Mouse (Mus musculus) c-Kit-positive CD71-negative TER-119-negative erythroid progenitor cells, embryonic 14.5 days (primary cell): ENCODE measurements around the gene Cbx2.
A peak's percentile ranks its signal among the peaks of the same experiment; 100 is the strongest.

Experiments used
- DNase-seq: peaks from one replicate; pipeline ENCODE4 v3.0.0-alpha.2; 2013; ENCODE audit warnings: low read depth

The Cbx2 gene

DNA sequence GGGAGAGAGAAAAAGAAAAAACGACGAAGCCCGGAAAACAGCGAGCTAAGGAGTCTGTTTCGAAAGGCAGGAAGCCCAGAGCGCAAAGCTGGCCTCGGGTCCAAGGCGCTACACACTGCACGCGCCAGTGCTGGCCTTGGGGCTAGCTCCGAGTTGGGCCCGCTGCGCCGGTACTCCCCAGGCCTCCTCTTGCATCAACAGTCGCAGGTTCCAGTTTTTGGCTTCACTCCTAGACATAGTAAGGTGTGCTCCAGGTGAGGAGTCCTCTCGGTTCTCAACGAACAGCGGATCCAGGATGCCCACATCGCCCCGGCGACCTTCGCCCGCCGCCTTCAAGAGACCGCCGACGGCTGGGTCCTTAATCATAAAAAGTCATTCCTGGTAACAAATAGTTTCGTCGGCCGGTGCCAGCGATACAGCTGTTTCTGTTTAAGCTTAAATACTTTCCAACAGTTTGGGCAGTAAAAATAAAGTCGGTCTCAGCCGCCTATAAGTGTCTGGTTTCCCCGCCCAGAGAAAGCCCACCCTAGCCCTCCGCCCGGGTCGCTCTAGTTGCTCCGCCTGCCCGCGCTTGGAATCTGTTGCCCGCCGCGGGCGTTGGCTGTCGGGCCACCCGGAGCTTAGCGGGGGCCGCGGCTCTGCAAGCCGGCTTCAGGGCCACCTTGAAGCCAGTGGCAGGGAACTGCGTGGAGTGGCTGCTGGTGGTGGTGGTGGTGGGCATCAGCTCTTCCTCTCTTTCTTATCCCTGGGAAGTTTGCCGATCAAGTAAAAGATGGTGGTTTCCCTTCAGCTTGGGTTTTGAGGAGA is 19.9 kb downstream of the Cbx2 start:
- no peak for DNase-seq

DNA sequence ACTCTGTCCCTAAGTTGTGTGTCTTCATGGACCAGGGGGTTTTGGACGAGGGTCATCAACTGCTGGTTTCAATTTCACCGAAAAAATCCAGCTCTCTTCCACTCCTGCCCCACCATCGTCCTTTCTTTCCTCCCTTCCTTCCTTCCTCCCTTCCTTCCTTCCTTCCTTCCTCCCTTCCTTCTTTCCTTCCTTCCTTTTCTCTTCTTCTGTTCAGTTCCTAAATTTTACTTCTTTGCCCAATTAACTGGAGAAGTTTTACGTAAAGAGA is 20.4 kb downstream of the Cbx2 start:
- DNase-seq, result no peak

DNA sequence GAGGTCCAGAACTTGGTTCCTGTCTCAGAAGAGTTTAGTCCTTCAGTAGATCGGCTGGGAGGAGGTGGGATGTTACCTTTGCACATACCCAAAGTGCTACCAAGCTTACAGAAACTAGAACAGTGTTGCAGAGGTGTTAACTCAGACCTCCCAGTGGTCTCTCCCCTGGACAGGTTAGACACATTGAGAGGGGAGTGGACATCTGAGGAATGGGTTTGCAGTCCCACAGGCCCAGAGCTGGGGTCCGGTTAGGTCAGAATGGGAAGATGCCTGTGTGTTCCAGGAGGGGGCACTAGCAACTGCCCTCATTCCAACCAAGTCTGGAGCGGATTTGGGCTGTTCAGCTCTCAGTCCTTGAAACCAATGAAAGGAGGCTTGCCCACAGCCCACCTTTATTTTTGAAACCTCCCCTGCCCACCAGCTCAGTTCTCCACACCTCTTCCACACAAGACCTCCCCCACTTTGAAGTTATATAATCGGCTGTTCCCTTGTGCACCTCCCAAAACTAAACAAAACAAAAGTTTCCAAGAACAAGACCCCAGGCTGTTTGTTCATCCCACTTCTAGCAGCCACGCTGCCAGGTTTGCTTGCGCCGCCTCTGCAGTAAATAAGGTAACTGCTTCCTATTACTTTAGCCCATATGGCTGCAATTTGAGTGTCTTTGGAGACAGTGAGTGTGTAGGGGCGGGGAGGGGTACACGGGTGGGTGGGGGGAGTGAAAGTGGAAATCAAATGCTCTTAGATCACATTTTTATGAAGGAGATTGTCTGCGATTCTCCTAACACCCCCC is 21.2 kb downstream of the Cbx2 start:
- DNase-seq, result no peak

DNA sequence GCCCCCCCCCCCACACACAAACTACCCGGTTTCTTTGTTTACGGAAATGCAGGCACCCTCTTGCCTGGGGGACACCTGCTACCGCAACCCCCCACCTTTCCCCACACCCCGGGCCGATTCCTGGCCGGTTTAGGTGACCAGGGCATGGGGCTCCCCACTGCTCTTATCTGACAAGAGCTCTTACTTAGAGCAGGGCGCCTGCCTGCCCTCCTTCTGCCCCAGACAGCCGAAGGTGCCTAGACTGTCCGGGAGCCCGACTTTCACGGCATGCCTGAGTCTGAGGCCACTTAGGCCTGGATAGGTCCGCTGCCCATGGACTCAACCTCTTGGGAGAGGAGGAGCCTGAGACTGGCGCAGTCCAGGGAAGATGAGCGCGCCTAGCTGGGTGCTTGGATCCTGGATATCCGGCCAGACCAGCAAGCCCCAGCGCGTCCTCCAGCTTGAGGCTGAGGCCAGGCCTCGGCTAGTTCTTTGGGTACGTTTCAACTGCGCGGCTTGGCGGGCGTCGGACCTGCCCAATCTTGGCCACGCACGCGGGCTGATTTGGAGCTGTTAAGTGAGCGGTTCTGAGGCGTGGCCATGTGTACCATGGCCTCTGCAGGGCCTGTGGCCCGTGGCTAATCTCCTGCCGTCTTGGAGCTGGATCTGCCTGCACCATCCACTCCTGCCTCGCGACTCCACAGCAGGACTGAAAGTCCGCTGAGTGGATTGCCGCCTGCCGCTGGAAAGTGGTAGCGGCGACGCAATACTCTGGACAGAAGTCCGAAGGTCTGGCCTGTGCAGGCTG is 22.0 kb downstream of the Cbx2 start:
- DNase-seq, result no peak

DNA sequence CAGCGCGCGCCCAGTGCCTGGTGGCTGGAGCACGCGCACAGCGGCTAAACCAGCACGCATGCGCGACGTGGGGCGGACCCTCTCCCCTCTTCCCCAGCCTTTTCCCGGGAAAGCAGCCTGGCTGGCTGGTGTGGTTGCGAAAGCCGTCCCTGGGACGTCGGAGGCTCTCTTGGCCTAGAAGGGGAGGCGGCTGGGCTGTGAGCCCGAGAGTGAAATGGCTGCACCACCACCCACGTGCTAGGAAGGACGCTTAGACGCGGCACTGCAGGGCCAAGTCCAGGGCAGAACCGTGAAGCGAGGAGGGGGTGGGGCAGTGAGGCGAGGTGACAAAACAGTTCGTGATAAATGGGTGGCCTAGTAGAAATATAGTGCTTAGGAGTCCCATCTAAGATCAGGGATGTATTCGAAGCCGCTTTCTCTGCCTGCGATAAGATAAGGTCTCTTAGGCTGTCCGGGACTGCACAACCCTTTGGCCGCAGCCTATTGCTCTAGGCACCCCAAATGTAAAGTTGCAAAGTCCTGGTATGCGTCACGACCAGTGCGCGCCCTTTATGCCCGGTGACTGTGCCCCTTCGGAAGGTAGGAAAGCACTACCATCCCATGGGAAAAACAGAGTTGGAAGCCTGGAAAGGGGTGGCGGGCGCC is 24.0 kb downstream of the Cbx2 start:
- no peak for DNase-seq

DNA sequence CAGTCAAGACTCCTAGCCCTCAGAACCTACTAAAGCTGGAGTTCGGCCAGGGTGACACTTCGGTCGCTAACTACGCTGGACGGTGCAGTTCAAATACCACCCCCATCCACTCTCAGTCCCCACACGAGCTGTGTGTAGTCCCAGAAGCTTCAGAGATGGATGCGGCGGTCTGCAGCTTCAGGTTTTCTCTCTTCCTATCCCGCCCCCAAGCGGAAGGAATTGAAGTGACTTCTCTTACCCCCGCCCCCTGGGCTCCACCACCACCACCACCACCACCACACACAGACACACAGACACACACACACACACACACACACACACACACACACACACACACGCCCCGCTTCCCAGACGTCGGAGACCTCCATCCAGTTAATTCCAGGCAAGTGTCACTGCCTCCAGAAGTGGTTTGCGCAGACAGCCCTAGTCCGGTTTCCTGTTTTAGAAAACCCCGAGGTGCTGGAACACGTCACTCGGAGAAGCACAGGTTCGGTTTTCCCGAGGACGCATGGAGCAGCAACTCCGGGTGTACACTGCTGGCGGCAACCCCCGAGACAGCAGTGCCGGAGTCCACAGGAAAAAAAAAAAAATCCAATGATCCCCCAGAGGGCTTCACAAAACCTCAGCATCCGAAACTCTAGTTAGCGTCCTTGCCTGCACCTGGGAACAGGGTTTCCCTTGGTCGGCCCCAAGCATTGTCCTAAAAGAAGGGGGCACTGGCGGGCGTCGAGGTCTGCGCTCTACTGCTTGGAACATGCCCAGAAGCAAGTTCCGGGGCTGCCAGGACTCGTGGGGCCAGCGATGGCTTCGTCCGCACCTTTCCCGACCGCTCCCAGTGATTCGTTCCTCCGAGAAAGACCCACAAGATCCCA is 24.7 kb downstream of the Cbx2 start:
- DNase-seq, result no peak

DNA sequence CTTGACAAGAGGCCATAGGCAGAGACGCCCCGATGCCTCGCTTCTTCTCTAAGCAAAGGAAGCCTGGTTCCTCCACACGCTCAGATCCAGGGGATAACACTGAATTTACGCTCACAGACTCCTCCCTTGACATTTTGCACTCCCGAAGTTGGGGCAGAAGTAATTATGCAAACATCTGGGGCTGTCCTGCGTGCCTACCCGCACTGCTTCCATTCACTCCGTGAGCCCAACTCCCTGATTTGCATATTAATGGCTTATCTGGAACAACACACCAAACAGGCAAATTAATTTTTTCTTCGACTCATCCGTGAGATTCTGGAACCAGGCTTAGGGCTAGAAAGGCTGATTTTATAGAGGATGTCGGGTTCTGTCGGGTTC is 25.4 kb downstream of the Cbx2 start:
- no peak for DNase-seq

DNA sequence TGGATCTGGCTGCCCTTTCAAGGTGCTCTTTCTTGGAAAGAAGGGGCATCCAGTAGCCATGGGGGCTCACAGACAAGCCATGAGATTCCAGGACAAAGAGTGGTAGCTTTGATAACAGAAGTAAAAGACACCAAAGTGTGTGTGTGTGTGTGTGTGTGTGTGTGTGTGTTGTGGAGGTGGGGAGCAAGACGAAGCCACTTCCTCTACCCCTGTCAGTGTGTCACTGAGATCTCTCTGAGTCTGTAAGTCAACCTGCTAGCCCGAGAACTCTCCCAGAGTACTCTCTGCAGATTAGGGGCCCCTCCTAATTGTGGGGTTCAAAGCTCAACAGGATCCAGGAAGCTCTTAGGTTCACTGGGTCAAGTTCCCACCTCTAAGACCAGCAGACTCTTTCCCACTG is 27.6 kb downstream of the Cbx2 start:
- DNase-seq, result no peak

DNA sequence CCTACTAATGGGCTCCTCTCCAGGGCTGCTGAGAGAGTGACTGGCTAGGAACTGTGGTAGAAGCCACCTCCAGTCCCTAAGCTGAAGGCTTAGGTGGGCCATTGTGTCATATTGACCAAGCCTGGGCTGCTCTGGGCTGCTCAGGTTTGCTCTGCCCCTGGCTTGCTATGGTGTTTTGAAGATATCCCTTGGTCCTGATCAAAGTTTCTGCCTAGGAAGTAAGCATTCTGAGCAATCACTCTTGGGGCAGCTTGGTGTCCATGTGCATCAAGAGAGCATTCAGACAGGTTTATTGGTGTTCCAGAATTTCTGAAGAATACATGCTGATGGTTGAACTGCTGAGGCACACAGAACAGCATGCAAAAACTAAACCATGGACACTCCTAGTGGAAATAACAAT is 28.7 kb downstream of the Cbx2 start:
- DNase-seq, result no peak

DNA sequence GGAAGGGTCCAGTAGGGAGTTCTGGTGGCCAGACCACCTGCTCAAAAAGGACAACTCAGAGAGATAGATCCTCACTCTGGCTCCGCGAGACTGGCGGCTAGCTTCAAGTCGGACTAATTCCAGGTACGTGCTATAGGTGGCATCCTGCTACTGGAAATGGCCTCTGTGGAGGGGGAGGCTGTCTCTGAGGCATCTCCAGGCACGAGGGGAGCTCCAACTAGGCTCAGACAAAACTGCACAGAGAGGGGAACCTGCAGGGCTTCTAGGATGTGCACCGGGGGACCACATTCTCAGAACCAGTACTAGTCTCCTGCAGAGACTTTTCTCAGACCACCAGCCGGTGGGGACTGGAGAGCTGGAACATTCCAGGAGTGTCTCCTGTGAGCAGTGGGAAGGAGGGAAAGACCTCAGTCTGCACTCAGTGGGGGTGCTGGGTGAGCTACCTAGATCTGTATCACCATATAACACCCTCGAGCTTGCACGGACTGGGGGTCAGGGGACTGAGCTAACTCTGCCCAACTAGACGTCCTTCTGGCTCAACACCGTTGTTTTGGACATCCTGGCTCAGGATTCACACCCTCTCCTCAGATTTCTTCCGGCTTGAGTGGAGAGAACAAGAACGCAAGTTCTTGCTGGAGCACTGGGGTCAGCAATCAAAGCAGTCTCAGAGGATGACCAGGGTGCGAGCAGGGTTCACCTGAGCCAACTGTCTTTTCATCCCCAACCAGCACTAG is 29.3 kb downstream of the Cbx2 start:
- no peak for DNase-seq

DNA sequence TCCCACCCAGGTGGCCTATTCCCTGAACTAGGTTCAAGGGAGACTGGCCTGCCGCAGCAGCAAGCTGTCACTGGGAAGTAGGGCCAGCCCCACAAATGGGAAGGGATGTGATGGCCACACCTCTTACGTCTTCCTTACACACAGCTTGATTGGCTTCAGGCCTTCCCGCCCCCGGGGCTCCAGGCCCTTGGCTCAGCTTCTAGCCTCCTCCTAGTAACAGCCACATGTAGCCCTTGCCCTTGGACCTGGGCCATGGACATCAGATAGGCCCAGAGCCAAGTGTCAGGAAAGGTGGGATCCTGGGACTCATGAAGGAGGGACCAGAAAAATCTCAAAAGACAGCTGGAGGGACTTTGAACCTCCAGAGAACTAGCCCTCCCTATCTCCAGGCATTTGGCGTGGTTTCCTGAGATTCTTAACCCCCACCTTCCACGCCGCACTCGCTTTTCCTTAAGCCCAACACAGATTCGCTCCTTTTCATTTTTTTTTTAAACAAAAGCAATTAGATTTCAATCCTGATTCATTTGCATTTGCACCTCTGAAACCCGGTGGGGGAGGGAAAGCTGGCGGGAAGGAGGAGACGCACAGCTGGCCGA is 30.0 kb downstream of the Cbx2 start:
- DNase-seq, result no peak

DNA sequence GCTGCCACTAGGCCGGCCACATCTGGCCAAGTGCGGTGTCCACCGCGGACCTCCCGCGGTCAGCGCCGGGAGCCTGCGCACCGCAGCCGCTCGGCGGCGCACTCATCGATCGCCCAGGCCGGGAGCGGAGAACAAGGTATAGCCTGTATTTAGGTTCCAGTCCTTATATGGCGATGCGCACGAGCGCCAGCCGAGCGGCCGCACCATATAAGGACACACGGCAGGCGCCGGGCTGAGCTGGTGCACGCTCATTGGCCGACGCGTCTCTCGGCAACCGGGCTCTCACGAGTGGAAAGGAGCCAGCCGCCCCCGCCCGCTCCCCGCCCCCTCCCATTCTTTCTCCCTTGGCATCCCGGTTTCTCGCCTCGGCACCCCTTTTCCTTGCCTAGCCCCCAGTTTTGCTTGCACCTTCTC is 30.5 kb downstream of the Cbx2 start:
- DNase-seq, result peak; percentile 52

DNA sequence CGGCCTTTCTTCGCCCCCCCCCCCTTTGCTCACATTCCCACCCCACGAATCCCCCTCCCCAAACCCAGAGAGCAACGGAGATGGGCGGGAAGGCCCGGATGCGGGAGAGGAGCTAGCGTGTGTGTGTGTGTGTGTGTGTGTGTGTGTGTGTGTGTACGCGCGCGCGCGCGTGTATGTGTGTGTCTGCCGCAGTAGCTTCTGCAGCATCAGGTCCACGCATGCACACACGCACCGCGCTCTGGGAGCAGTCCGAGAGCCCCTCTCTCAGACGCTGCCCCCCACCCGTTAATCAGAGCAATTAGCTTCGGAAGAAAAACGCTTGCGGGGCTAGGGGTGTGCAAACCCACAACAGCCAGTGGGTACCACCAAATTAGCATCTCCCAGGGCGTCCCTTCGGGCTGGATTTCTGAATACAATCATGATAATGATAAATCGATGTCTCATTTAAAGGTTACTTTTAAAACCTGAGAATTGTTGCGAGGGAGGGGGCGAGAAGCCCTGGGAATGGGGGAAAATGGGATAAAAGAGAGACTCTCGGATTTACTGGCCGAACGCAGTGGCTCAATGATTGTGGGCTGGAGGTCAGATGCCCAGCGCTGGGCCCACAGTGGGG is 31.1 kb downstream of the Cbx2 start:
- DNase-seq, result no peak

DNA sequence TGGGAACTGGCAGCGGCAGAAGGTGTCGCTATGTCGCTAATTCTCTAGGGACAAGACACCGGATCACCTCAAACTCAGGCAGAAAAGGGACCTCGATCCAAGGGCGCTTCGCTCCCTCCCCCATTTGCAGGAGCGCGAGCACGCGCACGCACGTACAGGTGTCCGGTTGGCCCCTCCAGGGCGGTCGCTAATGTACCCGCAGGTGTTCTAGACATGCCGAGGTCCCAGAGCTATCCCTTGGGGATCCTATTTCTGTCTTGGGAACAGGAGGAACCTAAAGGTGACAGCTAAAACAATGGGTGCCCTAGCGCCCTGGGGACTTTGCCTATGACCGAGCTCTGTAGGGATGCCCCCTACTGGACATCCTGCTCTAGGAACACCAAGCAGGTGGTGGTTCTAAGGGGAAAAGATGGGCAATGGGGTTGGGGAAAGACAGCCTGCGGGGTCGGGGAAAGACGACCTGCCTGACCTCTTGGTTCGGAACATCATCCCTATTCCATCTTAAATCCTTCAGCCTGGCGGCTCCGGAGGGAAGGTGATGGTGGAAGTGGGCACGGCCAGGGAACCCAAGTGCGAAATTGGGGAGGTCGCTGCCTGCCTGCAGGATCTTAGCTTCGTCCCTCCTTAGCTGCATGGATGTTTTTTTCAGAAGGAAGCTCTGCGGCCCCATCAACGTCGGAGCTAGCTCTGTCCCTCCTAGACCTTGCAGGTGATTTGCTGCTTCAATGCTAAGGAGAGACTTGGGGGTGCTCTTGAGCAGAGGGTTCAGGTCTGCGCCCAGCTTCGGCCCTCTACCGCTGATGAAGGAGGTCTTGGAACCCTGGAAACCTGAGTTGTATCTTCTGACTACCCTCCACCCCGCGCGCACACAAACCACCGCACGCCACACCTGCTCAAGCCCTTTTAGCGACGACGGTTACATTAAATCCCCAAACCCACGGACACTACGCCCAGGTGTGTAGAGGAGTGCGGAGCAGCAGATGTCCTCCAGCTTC is 31.9 kb downstream of the Cbx2 start:
- no peak for DNase-seq

DNA sequence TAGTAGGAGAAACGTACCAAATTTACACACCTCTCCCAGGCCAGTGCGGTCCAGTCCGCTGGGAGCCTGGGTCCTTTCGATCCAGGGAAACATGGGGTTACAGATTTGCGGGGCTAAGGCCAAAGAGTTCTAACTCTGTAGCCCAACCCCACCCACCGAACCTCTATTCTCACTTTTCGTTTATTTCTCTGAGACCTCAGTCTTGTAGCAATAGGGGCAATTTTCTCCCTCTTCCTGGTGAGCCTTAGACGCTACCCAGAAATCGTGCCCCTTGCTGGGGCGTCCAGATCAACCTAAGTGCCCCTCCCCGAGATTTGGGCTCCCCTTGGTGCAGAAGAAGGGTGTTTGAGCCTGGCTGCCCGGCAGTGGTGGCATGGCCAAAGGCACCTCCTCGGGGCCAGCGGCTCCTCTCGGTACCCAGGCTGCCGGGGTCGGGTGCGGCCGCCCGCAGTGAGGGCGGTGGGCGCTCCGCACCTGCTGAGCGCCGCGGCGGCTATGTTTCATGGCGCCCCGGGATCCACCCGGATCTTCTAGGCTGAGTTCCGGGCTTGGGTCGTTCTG is 32.9 kb downstream of the Cbx2 start:
- no peak for DNase-seq

DNA sequence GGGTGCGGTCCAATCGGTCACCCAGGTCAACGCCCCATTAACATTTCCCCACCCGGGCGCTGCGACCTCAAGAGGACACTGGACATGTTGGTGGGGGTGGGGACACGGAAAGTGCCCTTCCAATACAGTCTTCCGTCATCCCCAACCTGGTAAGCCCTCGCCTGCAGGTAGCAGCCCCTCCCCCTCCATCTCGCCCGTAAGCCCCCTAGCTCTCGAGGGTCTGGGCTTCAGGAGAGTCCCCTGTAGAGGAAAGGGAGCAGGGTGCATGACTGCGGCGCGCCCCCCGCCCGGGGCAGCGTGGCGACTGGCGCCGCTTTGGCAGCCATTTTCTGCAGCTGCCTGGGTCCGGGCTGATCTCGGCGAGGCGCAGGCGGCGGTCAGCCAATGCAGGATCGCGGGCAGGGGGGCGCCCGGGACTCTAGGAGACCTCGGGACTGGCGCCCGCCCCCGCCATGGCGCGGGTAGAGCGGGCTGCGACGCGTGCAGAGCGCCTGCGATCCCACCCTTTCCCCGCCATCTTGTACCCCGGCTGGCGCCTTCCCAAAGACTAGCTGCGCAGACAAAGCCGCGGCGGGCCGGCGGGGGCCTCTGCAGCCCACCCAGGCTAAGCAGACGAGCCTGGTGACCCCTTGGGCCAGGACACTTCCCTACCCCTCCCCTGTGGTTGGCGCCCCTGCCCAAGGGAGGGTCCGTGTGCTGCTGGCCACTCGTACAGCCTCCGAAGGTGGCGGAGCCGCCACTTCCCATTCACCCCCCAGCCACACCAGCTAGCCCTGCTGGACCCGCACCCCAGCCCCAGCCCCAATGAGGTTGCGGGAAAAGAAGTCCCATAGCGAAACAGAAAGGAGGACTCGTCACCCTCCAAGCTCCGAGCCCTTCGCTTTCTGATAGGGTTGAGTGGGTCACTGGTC is 33.8 kb downstream of the Cbx2 start:
- DNase-seq, result no peak

DNA sequence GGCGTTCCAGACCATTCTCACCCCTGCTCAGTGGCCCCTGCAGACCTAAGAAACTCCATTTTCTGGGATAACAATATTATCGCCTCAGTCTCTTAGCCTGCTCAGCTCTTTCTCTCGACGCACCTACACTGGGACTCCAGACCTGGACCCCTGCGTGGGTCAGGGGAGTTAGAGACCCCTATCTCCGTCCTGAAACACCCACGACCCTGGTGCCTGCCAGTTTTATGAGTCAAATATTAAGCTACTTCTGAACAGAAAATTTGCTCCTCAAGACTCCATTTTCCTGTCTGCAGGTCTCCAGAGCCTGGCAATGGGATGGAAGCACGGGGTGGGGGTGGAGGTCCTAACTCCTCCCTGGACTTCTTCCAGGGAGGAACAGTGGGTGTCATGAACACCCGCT is 34.5 kb downstream of the Cbx2 start:
- DNase-seq, result no peak
